Mouse (Mus musculus): ENCODE data around the gene Ddah1.
"Not testable (repeated sequence)": the region's sequence is repeated elsewhere in the genome, so short reads cannot be mapped to it uniquely, and the experiment has no call there.

Gene Ddah1

DNA sequence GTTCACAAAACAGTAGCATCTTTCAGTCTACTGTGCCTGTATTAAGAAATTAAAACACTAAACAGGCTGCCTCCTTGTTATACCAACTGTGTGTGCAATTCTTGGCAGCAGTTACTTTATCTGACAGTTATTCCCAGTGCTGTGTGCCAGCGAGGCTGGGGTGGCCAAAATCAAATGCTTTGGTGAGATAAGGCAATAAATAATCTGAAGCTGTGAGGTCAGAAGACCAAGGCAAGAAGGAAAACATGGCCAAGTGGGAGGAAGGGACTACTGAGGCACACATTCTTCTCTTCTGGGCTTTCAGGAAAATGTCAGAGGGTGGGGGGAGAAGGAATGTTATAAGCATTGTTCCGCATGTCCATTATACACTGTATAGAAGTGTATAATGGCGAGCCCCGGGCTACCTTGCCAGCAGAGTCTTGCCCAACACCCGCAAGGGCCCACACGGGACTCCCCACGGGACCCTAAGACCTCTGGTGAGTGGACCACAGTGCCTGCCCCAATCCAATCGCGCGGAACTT lies 106.3 kb downstream of the Ddah1 start:
- peak; percentile 19 for DNase-seq (ENCODE audit: low spot score)

DNA sequence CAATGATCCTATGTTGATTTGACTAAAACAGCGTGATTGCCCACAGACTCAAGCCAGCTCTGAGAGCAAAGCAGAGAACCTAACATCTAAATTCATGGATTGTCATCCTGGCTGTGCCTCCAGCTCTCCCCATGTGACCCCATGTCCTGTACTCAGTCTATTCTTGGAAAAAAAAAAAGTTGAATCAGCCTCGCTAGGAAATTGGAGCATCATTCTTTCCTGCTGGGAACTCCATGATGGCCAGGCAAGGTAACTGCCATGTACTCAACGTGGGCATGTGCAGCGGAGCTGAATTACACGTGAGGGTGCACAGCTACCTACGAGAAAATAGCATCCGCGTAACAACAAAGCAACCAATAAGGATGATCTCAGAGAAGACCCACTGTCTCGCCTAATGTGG lies 114.2 kb downstream of the Ddah1 start:
- DNase-seq (ENCODE audit: low spot score), result no peak

DNA sequence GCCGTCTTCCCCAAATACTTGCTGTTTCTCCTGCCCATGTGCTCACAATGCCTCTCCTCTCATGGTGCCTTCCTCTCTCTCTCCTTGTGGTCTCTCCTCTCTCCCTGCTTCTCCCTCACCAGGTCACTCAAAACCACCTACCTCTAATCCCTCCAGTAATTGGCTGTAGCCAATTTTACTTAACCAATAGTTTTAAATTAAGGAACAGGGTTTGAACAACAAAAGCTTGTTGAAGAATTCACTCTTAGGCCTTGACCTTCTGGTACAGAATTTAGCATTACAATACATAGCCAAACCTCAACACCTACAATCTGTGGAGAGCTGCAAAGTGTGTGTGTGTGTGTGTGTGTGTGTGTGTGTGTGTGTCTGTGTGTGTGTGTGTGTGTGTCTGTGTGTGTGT lies 114.8 kb downstream of the Ddah1 start:
- DNase-seq (ENCODE audit: low spot score), result no peak

GRCm38 (mm10) chr3:145874126-145874525 lies 115.7 kb downstream of the Ddah1 start:
- no peak for DNase-seq (ENCODE audit: low spot score)

DNA sequence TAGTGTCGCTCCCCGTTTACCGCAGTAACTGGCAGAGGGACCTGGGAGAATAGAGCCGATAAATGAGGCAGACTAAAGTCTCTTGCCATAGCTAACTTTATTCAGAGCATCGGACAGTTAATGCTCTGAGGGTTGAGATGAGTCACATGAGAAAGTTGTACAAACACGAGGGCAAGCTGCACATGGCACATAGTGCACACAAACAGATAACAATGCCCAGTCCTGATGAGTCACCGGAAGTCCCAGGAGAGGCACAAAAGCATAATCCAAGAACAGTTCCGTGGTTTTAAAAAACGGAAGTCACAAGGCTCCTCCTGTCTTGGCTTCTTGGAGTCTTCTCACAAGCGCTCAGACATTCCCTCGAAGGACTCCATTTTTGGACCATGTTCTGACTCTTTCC lies 117.6 kb downstream of the Ddah1 start:
- no peak for DNase-seq (ENCODE audit: low spot score)

GRCm38 (mm10) chr3:145878867-145879266 lies 120.4 kb downstream of the Ddah1 start:
- DNase-seq (ENCODE audit: low spot score), result not testable (repeated sequence)

GRCm38 (mm10) chr3:145880335-145880734 lies 121.9 kb downstream of the Ddah1 start:
- DNase-seq (ENCODE audit: low spot score), result no peak

DNA sequence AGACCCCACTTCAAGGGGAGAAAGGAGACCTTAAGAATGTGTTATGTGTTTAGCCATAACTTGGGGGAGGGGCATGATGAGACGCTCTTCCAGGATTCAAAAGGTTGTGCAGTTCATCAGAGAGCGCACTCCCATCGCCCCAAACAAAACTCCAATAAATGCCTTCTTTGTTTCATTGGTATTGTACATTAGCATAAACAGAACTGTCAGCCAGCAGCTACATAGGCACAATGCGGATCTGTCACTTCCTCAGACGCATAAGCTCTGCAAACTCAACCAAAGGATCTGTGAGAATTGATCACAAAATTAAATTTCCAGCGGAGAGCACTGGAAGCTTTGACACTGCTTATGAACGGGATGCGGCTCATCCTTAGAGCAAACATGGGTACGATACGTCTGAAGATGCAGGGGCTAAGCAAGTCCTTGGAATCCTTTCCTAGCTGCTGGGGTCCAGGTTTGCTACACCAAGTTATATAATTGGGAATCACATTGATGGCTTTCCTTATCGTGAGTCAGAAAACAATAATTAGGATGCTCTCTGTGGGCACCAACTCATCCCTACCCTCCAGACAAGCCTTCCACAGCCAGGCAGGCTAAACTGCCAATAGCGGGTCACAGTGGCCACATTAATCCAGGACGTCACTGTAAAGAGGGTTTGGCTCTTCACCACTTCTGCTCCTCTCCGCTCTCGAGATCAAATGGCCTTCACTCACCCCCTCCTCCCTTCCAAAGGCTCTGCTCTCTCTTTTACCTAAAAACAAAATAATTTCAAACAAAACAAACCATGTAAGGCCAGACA lies 123.8 kb downstream of the Ddah1 start:
- DNase-seq (ENCODE audit: low spot score), result no peak

DNA sequence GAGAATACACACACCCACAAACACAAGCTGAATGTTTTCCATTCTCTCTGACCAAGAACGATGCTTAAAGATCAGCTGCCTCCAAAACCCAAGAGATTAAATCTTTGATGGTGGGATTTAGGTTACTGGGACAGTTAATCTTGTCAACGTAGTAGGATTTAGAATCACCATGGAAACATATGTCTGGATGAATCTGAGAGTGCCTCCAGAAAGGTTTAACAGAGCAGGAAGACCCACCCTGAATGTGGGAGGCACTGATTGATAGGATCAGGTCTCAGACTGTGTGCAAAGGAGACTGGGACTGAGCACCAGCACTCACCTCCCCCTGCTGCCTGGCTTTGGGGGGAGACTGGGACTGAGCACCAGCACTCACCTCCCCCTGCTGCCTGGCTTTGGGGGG lies 124.8 kb downstream of the Ddah1 start:
- no peak for DNase-seq (ENCODE audit: low spot score)

DNA sequence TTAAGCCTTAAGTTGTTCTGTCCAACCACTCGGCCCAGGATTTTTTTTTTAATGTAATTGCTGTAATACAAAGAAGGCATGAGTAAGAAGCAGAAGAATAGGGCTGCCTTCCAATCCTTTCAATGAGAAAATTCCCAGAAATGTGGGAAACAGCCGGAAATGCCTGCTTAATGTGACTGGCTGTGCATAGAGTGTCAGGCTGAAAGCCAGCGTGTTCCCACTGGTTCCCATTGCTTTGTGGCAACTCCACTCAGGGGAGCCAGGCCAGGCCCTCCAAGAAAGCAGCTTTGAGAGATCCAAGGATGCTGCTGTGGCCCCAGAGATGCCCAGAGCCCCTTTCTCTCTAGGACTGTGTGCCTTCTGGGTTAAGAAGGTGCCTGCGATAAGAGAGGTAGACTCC lies 126.9 kb downstream of the Ddah1 start:
- DNase-seq (ENCODE audit: low spot score), result no peak

GRCm38 (mm10) chr3:145885851-145886464 lies 127.5 kb downstream of the Ddah1 start:
- DNase-seq (ENCODE audit: low spot score), result no peak

DNA sequence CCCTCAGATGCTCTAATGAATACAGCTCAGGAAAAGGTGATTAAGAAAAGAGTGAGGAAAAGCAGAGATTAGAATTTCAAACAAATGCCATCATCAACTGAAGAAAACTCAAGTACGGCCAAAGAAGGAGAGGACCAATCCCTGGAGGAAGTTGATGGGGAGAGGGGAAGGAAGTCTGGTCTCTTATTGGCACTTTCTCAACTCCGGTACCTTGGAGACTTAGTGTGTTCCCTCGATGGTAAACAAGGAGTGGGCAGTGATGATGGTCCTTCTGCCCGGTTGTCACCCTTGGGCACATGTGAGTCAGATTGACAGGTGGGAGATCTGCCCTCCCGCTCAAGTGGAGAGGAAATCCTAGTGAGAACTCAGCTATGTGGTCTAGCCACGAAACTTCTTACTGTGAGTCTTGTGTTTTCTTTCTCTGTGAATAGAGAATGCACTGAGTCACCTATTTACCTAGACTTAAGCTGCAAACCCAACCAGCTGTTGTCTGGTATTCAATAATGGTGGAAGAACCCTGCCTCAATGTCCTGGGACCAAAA lies 129.0 kb downstream of the Ddah1 start:
- no peak for DNase-seq (ENCODE audit: low spot score)

DNA sequence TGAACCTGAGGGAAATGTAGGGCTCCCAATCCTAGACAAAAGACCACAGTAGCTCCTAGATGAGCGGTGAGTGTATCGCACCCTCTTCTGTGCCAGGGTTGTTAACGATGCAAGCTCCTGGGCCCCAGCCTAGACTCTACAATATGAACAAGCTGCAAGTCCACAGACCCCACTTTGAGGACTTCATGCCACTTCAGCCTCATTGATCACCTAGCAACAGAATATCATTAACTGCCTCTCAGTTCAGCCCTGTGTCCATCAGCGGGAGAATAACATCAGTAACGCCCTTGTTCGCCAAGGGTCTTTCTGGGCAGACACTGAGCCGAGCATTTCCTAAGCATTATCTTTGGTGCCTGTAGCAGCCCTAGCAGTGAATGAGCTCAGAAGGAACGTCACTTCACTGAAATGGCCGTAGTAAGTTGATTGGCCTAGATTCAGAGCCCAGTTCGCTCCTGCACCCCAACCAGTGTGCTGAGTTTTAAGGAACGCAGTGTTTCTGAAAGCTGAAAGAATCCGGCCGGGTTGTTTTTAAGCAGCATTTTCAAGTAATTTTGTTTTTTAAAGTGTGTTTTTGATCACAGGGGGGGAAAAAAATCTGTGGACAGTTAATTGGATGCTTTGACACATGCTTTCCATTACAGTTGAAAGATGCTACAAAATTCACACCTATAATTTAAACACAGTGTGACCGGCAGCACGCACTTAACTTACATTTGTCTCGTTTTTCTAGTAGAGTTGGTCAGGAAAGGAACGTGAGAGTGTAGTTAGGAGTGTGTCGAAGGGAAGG lies 132.1 kb downstream of the Ddah1 start:
- no peak for DNase-seq (ENCODE audit: low spot score)

DNA sequence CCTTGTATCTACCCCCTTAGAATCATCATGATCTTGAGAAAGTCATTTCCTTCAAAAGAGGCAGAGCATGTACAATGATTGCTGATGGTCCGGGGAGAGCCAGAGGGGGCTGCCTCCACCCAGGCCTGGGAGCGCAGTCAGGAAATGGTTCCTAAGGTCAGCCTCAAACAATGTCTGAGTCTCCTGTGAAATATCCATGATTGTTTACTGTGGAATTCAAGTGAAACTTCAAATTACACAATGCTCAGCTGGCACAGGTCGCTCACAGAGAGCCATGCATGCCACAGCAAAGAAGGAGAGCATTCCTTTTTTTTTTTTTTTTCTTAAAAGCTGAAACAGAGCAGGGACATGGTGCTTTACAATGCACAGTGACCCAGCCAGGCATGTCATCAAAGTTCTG lies 134.0 kb downstream of the Ddah1 start:
- no peak for DNase-seq (ENCODE audit: low spot score)

DNA sequence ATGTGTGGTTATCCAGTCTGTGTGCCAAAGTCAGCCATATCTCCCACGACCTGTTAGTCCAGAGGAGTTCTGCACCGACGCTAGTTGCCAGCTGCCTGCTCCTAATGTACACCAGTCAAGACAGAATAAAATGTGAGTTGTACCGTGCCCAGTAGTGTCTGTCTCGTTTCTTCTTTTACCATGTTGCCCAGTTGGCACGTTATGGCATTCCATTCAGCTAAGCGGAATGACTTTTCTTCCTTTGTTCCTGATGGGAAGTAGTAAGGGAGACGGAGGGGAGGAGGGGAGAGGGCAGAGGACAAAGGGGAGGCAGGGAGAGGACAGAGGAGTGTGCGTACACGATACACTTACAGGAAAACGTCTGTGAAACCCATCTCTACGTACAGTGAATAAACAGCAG lies 135.7 kb downstream of the Ddah1 start:
- DNase-seq (ENCODE audit: low spot score), result no peak

- DNase-seq (ENCODE audit: low spot score), result no peak
Measured at GRCm38 (mm10) chr3:145897749-145898148, 139.3 kb downstream of the Ddah1 start.

GRCm38 (mm10) chr3:145899832-145900231 lies 141.4 kb downstream of the Ddah1 start:
- DNase-seq (ENCODE audit: low spot score), result no peak

- DNase-seq (ENCODE audit: low spot score), result no peak
Measured at GRCm38 (mm10) chr3:145903530-145903929, 145.1 kb downstream of the Ddah1 start.

- DNase-seq (ENCODE audit: low spot score), result peak; percentile 67
Measured at GRCm38 (mm10) chr3:145904850-145905776, 146.6 kb downstream of the Ddah1 start.

- DNase-seq (ENCODE audit: low spot score), result no peak
Measured at GRCm38 (mm10) chr3:145906582-145906981, 148.1 kb downstream of the Ddah1 start.

DNA sequence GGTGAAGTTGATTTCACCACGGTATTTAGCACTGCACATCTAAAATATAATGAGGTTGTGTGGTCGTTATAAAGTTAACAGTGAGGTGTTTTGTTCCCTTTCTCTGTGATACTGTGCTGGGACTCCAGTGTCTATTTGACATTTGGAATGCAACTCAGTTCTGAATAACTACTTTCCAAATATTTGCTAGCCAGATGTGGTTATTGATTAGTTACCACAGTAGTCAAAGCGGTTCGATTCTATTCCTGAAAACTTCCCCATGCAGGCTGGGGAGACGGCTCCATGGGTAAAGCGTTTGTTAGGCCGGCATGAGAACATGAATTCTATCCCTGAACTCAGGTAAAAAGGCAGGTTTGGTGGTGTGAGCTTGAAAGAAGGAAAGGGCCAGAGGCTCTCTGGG lies 154.0 kb downstream of the Ddah1 start:
- DNase-seq (ENCODE audit: low spot score), result no peak

All from ovary, postnatal 36 days (tissue).